11 mouse cellular contexts compared by ENCODE assay signal in genomic region chr5:89277616-89278015, GRCm38 (mm10).
DNase-seq lines count a peak whose midpoint lies in the region; ATAC-seq and TF ChIP-seq lines count a peak whose summit lies in the region.
"Had no signal": no experiment of that assay in that cellular context is flagged by ENCODE, and none has a peak within 500 bp of the region (broad histone marks: within the 10 kb centered on the region; RNA-seq: fewer than 3 reads in every experiment).

No protein-coding gene starts in this region.

- 54% methylated on average over 5 of the region's 5 CpGs for WGBS in lung, embryonic 14.5 days
- 76% methylated on average over 5 of the region's 5 CpGs for WGBS in hindbrain, embryonic 13.5 days

- H3K27ac ChIP-seq in lung, embryonic 14.5 days (ENCODE audit: low read depth), result peak overlapping the region; percentile 69; the same call in 1 of the 2 replicates
- H3K27ac ChIP-seq in hindbrain, embryonic 13.5 days, result no peak overlapping the region
- H3K27ac ChIP-seq: limb, embryonic 15.5 days had no signal

- peak; percentile 25 for DNase-seq in urinary bladder, postnatal 25 days (ENCODE audit: low spot score)
- DNase-seq in urinary bladder, postnatal 10 days (ENCODE audit: low spot score), result no peak
- peak; percentile 65 for DNase-seq in kidney, postnatal 14 days
- peak; percentile 49 for DNase-seq in lung, embryonic 14.5 days
- peak; percentile 63 for DNase-seq in yolk sac, embryonic 10.5 days (ENCODE audit: low spot score)
- DNase-seq in embryo, embryonic 9.5 days (ENCODE audit: extremely low spot score), result no peak
- DNase-seq in embryo, embryonic 10 days (ENCODE audit: low spot score), result no peak
- DNase-seq: heart, postnatal 36 days had no signal

- H3K9me3 ChIP-seq in lung, embryonic 14.5 days (ENCODE audit: low read depth, low read length), result no peaks in the 10 kb centered on the region
- no peaks in the 10 kb centered on the region for H3K9me3 ChIP-seq in hindbrain, embryonic 13.5 days
- H3K9me3 ChIP-seq: limb, embryonic 15.5 days had no signal

- H3K4me2 ChIP-seq in lung, embryonic 14.5 days, result no peak overlapping the region
- H3K4me2 ChIP-seq in hindbrain, embryonic 13.5 days, result no peak overlapping the region
- H3K4me2 ChIP-seq: limb, embryonic 15.5 days had no signal

- H3K9ac ChIP-seq in lung, embryonic 14.5 days, result no peak overlapping the region
- H3K9ac ChIP-seq in hindbrain, embryonic 13.5 days, result no peak overlapping the region
- H3K9ac ChIP-seq: limb, embryonic 15.5 days had no signal

- no peaks in the 10 kb centered on the region for H3K4me1 ChIP-seq in lung, embryonic 14.5 days (ENCODE audit: insufficient read depth)
- H3K4me1 ChIP-seq in hindbrain, embryonic 13.5 days (replicated peaks), result no peaks in the 10 kb centered on the region
- H3K4me1 ChIP-seq: limb, embryonic 15.5 days had no signal

- no peaks in the 10 kb centered on the region for H3K36me3 ChIP-seq in lung, embryonic 14.5 days (ENCODE audit: insufficient read depth)
- H3K36me3 ChIP-seq in hindbrain, embryonic 13.5 days, result no peaks in the 10 kb centered on the region
- H3K36me3 ChIP-seq: limb, embryonic 15.5 days had no signal

- no peaks in the 10 kb centered on the region for H3K27me3 ChIP-seq in lung, embryonic 14.5 days (ENCODE audit: insufficient read depth, low read length)
- no peaks in the 10 kb centered on the region for H3K27me3 ChIP-seq in hindbrain, embryonic 13.5 days
- H3K27me3 ChIP-seq: CH12.LX; limb, embryonic 15.5 days had no signal

- TF ChIP-seq CTCF in lung, embryonic 14.5 days (IDR thresholded peaks at IDR 0.05; ENCODE audit: low read depth), result no peak

- no peak overlapping the region for H3K4me3 ChIP-seq in lung, embryonic 14.5 days (ENCODE audit: low read depth, low read length)
- H3K4me3 ChIP-seq in hindbrain, embryonic 13.5 days, result no peak overlapping the region
- H3K4me3 ChIP-seq: limb, embryonic 15.5 days had no signal

- ATAC-seq in lung, embryonic 14.5 days (ENCODE audit: insufficient read depth), result peak; percentile 89
- no peak for ATAC-seq in hindbrain, embryonic 13.5 days (ENCODE audit: low FRiP score)

Comparison
In these comparisons a context has a peak if more than half of its experiments do, and no peak if none do; other contexts are left out.
1. DNase-seq: peak in urinary bladder, postnatal 25 days (single experiment), kidney, postnatal 14 days (single experiment), lung, embryonic 14.5 days (single experiment) and yolk sac, embryonic 10.5 days (single experiment); none in urinary bladder, postnatal 10 days (single experiment), embryo, embryonic 9.5 days (single experiment) and embryo, embryonic 10 days (single experiment).